Mouse (Mus musculus): ENCODE results near the gene Ubxn11. TPM values are rescaled to one million over a fixed set of nuclear protein-coding genes. Genes with fewer than 3 reads are reported as not detected.

Ubxn11 gene
- total RNA-seq, 1 experiment, result 12.4 TPM

DNA sequence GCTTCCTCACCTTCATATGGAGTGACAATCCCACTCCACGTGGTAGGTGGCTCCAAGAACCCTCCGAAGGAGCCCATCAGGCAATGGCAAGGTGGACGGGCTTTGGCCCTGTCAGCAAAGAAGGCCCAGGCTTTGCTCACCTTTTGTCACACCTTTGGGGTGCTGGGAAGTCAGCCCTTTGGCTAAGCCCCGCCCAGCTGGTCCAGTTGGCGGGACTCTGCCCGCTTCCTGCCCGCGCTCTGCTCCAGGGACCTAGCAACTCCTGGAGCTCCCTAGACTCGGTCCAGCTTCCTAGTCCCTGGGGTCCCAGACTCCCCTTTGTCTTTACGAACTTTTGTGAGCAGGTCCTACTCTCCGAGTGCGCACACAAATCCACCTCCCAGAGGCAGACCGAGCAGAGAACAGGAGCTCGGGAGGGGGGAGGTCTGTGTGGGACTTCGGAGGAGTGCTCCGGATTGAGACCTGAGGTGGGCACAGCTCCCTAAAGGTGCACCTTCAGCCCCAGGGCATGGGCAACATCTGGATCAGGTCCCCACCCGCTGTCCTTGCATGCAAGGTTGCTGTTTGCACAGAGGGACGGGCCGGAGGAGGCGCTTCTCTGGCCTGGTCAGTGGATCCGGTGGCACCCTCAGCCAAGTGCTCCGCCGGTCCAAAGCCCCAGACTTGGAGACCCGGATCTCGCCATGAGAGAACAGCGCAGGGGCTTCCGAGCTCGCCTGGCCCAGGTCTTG, 42.1 kb upstream of the Ubxn11 start, which contains the start of gene Crybg2:
Gene Crybg2, plus strand, starts transcription at position 681 of the 731 bp plus-strand sequence.
- Histone ChIP-seq H3K27ac (ENCODE audit: insufficient read depth, low read depth, low read length, poor library complexity, severe bottlenecking) (0 out of 2 replicates have a peak within 1 kb of the TSS, but pooled peaks have one; percentile 31), H3K36me3 (ENCODE audit: control insufficient read depth, insufficient read depth, low read length, poor library complexity, severe bottlenecking) (no peaks in the 10 kb centered on the region), H3K4me1 (ENCODE audit: control insufficient read depth in 2 of 2, insufficient read depth in 2 of 2, low read length in 2 of 2, poor library complexity in 1 of 2) (peaks cover 6 to 30% of the 10 kb centered on the region in 2 experiments), H3K4me3 (ENCODE audit: insufficient read depth in 1 of 2, low read depth in 1 of 2, low read length in 2 of 2, poor library complexity in 1 of 2, severe bottlenecking in 1 of 2) (peak within 1 kb of the TSS; percentile 44 to 61), H3K9ac (ENCODE audit: insufficient read depth, low read depth, low read length, poor library complexity, severe bottlenecking) (peak within 1 kb of the TSS; percentile 32), H3K9me3 (ENCODE audit: control insufficient read depth, insufficient read depth, low read depth, low read length) (no peaks in the 10 kb centered on the region)
- DNase-seq (ENCODE audit: low read depth, low spot score), result no peak
- in situ Hi-C loops (cut with MboI; ENCODE audit: low sequenced_read_pairs in 2 of 2, unreplicated experiment in 2 of 2), result no loop called here
- TF ChIP-seq ZNF384 (IDR thresholded peaks at IDR 0.05; ENCODE audit: low read depth, low read length) (no peak), HCFC1 (IDR thresholded peaks at IDR 0.05; ENCODE audit: borderline replicate concordance, insufficient read depth, low read length) (no peak), MAFK (IDR thresholded peaks at IDR 0.05; ENCODE audit: insufficient read depth, low read depth, low read length) (no peak), CHD2 (IDR thresholded peaks at IDR 0.05; ENCODE audit: low read depth, low read length) (no peak), ZC3H11A (IDR thresholded peaks at IDR 0.05; ENCODE audit: borderline replicate concordance, low read depth, low read length) (no peak)

DNA sequence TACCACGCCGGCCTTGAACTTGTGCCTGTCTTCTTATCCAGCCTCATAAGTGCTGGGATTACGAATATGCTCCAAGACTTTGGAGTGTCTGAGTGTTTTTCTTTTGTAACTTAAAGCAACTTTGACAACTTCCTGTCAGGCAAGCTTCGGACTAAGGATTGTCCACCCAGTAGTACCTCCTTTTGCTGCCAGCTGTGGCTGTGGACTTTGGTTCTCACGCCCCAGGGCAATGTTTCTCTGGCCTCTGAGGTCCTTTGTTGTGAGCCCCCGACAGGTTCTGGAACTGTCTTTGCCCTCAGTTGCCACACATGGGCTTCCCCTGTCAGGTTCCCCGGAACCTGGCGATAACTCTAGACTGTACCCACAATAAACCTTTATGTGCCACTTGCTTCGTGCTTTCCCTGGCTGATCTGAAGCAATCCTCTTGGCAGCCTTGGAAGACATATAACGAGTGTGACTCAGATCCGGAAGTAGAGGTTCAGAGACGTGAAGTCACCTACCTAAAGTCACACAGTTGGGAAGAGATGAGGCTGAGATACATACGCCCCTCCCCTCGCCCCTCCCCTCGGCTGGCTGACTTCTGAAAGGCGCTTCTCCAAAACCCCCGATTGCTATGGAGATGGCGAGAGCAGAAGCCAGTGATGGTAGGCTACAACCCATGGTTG, 41.1 kb upstream of the Ubxn11 start:
- in situ Hi-C loops (cut with MboI; ENCODE audit: low sequenced_read_pairs in 2 of 2, unreplicated experiment in 2 of 2), result no loop called here
- Histone ChIP-seq H3K36me3 (ENCODE audit: control insufficient read depth, insufficient read depth, low read length, poor library complexity, severe bottlenecking) (no peaks in the 10 kb centered on the region), H3K9me3 (ENCODE audit: control insufficient read depth, insufficient read depth, low read depth, low read length) (no peaks in the 10 kb centered on the region), H3K27ac (ENCODE audit: insufficient read depth, low read depth, low read length, poor library complexity, severe bottlenecking) (peak overlapping the region; percentile 31; the same call in 1 of the 2 replicates), H3K4me1 (ENCODE audit: control insufficient read depth in 2 of 2, insufficient read depth in 2 of 2, low read length in 2 of 2, poor library complexity in 1 of 2) (peaks cover 6 to 35% of the 10 kb centered on the region in 2 experiments), H3K4me3 (ENCODE audit: insufficient read depth in 1 of 2, low read depth in 1 of 2, low read length in 2 of 2, poor library complexity in 1 of 2, severe bottlenecking in 1 of 2) (no peak overlapping the region), H3K9ac (ENCODE audit: insufficient read depth, low read depth, low read length, poor library complexity, severe bottlenecking) (no peak overlapping the region)
- TF ChIP-seq ZC3H11A (IDR thresholded peaks at IDR 0.05; ENCODE audit: borderline replicate concordance, low read depth, low read length), result no peak
- no peak for TF ChIP-seq HCFC1 (IDR thresholded peaks at IDR 0.05; ENCODE audit: borderline replicate concordance, insufficient read depth, low read length)
- no peak for TF ChIP-seq ZNF384 (IDR thresholded peaks at IDR 0.05; ENCODE audit: low read depth, low read length)
- no peak for TF ChIP-seq MAFK (IDR thresholded peaks at IDR 0.05; ENCODE audit: insufficient read depth, low read depth, low read length)
- TF ChIP-seq CHD2 (IDR thresholded peaks at IDR 0.05; ENCODE audit: low read depth, low read length), result no peak
- DNase-seq (ENCODE audit: low read depth, low spot score), result peak; percentile 55

DNA sequence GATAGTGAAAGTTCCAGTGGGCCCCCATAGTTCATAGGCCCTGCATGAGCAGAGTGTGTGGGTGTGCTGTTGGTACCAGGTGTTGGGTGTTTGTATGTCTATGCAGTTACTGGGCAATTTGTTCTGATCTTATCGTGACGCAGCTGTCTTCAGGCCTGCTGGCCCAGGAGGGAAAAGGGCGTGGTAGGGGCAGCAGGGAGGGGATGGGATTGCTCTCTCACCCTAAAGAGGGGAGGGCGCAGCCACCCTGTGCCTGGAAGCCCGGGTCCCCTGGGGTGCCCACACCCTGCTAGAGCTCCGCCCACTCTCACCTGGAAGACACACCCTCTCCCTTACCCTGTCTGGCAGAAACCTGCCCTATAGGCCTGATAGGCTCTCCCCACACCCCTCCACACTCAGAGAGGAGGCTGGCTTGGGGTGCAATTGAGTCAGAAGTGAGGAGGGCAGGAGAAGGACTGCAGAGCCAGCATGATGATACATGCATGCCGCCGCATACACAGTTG, 40.4 kb upstream of the Ubxn11 start:
- no peak for DNase-seq (ENCODE audit: low read depth, low spot score)
- Histone ChIP-seq H3K4me3 (ENCODE audit: insufficient read depth in 1 of 2, low read depth in 1 of 2, low read length in 2 of 2, poor library complexity in 1 of 2, severe bottlenecking in 1 of 2) (no peak overlapping the region), H3K9me3 (ENCODE audit: control insufficient read depth, insufficient read depth, low read depth, low read length) (no peaks in the 10 kb centered on the region), H3K9ac (ENCODE audit: insufficient read depth, low read depth, low read length, poor library complexity, severe bottlenecking) (no peak overlapping the region), H3K4me1 (ENCODE audit: control insufficient read depth in 2 of 2, insufficient read depth in 2 of 2, low read length in 2 of 2, poor library complexity in 1 of 2) (peaks cover 6 to 35% of the 10 kb centered on the region in 2 experiments), H3K36me3 (ENCODE audit: control insufficient read depth, insufficient read depth, low read length, poor library complexity, severe bottlenecking) (no peaks in the 10 kb centered on the region), H3K27ac (ENCODE audit: insufficient read depth, low read depth, low read length, poor library complexity, severe bottlenecking) (peak overlapping the region; percentile 31; the same call in 1 of the 2 replicates)
- no peak for TF ChIP-seq HCFC1 (IDR thresholded peaks at IDR 0.05; ENCODE audit: borderline replicate concordance, insufficient read depth, low read length)
- TF ChIP-seq CHD2 (IDR thresholded peaks at IDR 0.05; ENCODE audit: low read depth, low read length), result no peak
- TF ChIP-seq ZNF384 (IDR thresholded peaks at IDR 0.05; ENCODE audit: low read depth, low read length), result no peak
- no peak for TF ChIP-seq MAFK (IDR thresholded peaks at IDR 0.05; ENCODE audit: insufficient read depth, low read depth, low read length)
- no peak for TF ChIP-seq ZC3H11A (IDR thresholded peaks at IDR 0.05; ENCODE audit: borderline replicate concordance, low read depth, low read length)
- in situ Hi-C loops (cut with MboI; ENCODE audit: low sequenced_read_pairs in 2 of 2, unreplicated experiment in 2 of 2), result no loop called here

DNA sequence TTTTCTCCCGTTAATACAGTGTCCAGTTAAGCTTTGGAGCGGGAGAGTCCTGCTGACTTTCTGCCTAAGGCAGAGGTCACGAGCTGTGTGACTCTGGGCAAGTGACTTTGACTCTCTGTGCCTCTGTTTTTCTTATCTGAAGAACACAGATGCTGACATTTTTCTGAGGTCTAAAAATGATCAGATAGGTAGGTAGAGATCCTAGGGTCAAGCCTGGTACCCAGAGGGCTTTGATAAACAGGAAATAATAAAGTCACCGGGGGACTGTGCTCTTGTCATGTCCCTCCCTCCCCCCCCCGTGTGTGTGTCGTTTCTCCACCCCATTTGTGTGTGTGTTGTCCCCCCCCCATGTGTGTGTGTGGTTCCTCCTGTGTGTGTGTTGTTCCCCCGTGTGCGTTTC, 39.8 kb upstream of the Ubxn11 start:
- no peak for TF ChIP-seq HCFC1 (IDR thresholded peaks at IDR 0.05; ENCODE audit: borderline replicate concordance, insufficient read depth, low read length)
- no peak for TF ChIP-seq CHD2 (IDR thresholded peaks at IDR 0.05; ENCODE audit: low read depth, low read length)
- TF ChIP-seq ZC3H11A (IDR thresholded peaks at IDR 0.05; ENCODE audit: borderline replicate concordance, low read depth, low read length), result no peak
- TF ChIP-seq MAFK (IDR thresholded peaks at IDR 0.05; ENCODE audit: insufficient read depth, low read depth, low read length), result no peak
- no peak for TF ChIP-seq ZNF384 (IDR thresholded peaks at IDR 0.05; ENCODE audit: low read depth, low read length)
- no peak overlapping the region for H3K9ac ChIP-seq (ENCODE audit: insufficient read depth, low read depth, low read length, poor library complexity, severe bottlenecking)
- H3K4me3 ChIP-seq (ENCODE audit: insufficient read depth in 1 of 2, low read depth in 1 of 2, low read length in 2 of 2, poor library complexity in 1 of 2, severe bottlenecking in 1 of 2), result no peak overlapping the region
- no peak overlapping the region for H3K27ac ChIP-seq (ENCODE audit: insufficient read depth, low read depth, low read length, poor library complexity, severe bottlenecking)
- in situ Hi-C loops (cut with MboI; ENCODE audit: low sequenced_read_pairs in 2 of 2, unreplicated experiment in 2 of 2), result no loop called here
- no peak for DNase-seq (ENCODE audit: low read depth, low spot score)
- H3K4me1 ChIP-seq (ENCODE audit: control insufficient read depth in 2 of 2, insufficient read depth in 2 of 2, low read length in 2 of 2, poor library complexity in 1 of 2), result peaks cover 7 to 40% of the 10 kb centered on the region in 2 experiments
- H3K9me3 ChIP-seq (ENCODE audit: control insufficient read depth, insufficient read depth, low read depth, low read length), result no peaks in the 10 kb centered on the region
- no peaks in the 10 kb centered on the region for H3K36me3 ChIP-seq (ENCODE audit: control insufficient read depth, insufficient read depth, low read length, poor library complexity, severe bottlenecking)

All from ES-E14 (cell line).